Mouse (Mus musculus): ENCODE data around the gene Tada3. TPM values are rescaled to one million over a fixed set of nuclear protein-coding genes. Genes with fewer than 3 reads are reported as not detected.

Gene Tada3
- 10 to 100 TPM; 48.3 to 51.5 TPM for total RNA-seq (2021)

DNA sequence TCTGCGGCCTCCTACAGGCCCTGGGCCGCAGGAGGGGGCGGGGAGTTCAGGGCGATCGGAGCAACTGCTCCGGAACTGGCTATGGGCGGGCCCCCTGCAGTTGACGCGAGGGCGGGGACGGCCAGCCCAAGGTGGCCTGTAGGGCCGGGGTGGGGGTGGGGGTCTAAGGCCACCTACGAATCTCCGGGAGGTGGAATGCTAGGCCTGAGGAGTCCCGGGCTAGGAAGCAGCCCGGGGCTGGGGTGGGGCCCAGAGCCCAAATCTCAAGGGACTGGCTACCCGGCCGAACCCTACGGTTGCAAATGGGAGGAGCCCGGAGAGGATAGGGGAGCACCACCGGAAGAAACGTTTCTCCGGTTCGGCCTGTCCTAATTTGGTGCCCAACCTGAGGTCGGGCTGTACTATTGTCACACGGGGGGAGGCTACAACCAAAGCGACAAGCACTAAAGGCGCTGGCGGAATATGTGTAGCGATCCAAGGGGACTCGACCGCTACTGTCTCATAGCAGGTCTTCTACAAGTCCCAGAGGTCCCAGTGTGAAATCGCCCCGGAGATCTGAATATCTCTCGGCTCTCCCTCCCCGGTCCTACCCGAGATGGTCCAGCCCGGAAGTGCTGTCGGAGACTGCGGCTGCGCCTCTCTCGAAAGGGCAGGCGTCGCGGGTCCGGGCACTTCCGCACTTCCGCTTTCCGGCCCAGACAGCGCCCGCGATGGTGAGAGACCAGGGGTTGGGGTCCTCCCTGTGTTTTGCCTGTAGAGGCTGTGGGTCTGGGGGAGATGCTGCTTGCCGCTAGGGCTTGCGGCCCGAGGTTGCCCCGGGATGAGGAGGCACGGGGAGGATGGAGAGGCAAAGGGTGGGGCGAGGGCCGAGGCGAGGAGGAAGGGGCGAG is at the start of gene Tada3, which contains the start of gene Arpc4:
Gene Tada3 (minus strand): TSS at position 388 of the 890 bp plus-strand sequence.
Gene Arpc4 (plus strand): TSS at position 620 of the 890 bp plus-strand sequence.
- intact Hi-C loops (cut with DNase I): no loop called here
- peak; percentile 91 to 93 for DNase-seq (ENCODE audit: low spot score in 2 of 2)

DNA sequence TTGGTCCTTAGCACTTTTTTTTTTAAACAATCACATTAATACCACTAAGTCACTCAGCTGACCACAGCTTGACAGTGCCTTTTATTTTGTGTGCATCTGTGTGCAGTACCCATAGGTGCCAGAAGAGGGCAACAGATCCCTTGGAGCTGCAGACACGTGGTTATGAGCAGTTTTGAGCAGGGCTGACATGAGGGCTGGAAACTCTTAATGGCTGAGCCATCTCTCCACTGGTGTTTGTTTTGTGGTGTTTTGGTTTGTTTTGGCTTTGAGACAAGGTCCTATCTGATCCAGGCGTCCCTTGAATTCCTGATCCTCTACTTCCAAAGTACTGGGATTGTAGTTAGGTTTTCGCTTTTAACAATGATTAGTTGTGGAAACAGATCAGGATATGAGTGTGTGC is 49.7 kb upstream of the Tada3 start:
- intact Hi-C loops (cut with DNase I): no loop called here
- no peak for DNase-seq (ENCODE audit: low spot score in 2 of 2)

DNA sequence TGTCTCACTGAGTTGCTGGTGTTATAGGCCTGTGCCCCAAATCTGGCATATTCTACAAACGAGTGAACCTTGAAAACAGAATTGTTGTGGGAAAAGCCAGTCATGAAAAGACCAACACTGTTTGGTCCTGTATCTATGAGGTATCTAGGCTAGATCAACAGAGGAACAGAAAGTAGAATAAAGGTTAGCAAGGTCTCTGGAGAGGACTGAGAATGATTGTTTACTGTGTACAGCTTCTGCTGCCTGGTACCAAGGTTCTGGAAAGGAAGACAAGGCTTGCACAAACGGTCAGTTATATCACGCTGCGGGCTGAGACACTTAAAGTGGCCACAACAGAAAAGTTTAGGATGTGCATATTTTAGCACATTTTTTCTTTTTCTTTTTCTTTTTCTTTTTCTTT is 49.0 kb upstream of the Tada3 start:
- intact Hi-C loops (cut with DNase I): no loop called here
- DNase-seq (ENCODE audit: low spot score in 2 of 2): no peak

DNA sequence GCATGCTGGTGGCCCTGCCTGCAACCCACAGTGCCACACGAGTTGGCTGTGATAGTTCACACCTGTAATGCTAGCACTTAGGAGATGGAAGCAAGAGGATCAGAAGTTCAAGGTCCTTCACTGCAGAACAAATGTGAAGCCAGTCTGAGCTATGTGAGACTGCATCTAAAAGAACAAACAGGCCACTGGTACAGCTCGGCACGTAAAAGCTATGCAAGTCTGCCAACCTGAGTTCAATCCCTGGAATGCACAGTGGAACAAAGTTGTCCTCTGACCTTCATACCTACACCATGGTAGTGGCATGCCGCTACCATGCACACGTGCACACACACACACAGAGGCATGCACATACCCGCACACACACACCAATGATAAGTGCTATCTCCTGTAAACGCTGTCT is 46.5 kb upstream of the Tada3 start:
- no peak for DNase-seq (ENCODE audit: low spot score in 2 of 2)

DNA sequence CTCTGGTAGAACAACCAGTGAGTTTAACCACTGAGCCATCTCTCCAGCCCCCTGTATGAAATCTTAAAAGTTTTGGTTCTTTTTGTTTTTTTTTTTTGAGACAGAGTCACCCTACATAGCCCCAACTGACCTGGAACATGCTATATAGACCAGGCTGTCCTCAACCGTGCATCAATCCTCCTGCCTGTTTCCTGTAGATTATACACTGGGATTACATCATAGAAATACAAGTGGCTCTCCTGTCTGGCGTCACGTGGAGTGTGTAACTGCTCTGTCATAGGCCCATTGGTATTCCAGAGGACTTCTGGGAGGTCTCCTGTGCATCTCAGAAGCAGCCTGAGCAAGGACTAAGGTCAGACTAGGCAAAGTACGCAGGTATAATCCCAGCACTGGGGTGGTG is 45.3 kb upstream of the Tada3 start:
- no peak for DNase-seq (ENCODE audit: low spot score in 2 of 2)
- intact Hi-C loops (cut with DNase I): no loop called here

More for the DNA sequence above, 46.5 kb upstream of the Tada3 start:
- intact Hi-C loops (cut with DNase I): no loop called here

DNA sequence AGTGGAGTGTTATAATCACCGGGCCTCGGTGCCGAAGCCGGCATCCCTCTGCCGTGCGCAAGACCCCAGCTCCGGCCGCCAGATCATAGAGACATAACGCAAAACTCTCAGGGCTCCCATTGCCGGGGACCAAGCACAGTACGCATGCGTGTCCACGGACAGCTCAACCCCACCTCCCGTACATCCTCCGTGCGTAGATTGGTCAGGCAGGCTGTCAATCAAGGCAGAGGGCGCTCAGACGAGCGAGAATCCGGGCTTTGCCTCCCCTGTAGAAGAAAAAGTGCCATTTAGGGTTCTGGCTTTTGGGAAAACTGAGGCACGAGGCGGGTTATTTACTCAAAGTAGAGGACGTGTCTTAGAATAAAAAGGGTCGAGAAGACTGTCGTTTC is 41.5 kb upstream of the Tada3 start, which contains the start of gene Rpusd3:
Gene Rpusd3 (minus strand): TSS at position 142 of the 389 bp plus-strand sequence.
- intact Hi-C loops (cut with DNase I): no loop called here
- peak; percentile 97 to 98 for DNase-seq (ENCODE audit: low spot score in 2 of 2)

DNA sequence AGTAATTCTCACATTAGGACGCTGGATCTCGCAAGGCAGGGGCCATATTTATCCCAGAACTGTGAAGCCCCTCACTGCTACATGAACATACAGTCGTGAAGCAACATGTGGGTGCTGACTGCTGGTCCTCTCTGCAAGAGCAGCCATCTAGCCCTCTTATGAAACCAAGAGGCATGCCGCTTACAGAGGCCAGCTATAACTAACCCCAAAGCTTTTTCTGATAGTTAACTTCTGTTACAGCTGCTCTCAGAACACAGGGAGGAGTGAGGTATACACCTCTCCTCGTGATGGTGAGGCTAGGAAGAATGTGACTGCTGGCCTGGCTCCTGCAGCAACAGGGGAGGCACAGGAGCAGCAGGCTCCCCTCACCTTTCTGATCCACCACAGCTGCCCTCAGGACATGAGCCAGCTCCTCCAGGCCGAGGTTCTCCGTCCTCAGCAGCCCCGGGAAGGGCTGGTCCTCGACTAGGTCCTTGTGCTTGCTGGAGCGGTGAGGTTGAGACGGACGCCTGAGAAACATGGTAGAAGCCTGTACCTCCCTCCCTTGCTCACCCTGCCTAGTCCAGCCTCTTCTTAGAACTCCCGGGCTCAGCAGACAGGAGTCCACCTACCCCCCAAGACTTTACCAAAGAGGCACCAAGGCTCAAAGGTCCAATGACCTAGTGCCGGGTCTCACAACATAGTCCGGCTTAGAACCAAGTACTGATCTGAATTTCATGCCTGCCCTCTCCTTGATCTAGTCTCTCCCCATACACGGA is 40.9 kb upstream of the Tada3 start:
- intact Hi-C loops (cut with DNase I): no loop called here
- no peak for DNase-seq (ENCODE audit: low spot score in 2 of 2)

DNA sequence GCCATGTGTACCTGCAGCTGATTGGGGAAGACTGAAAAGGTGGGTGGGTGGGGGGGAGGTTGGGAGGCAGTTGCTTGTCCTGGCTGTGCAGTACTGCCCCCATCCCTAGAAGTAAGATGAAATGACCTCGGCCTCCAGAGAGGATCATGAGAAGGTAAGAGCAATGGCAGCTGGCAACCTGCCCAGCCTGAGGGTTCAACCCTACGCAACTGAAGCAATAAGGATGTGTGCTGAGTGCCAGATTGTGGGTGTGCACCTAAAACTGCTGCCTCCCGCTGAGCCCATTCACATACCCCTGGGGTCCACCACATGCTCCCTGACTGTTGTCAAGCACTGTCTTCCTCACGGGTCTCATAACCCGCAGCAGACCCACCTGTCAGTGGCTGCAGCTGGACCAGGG is 38.7 kb upstream of the Tada3 start:
- intact Hi-C loops (cut with DNase I): no loop called here
- DNase-seq (ENCODE audit: low spot score in 2 of 2): no peak

DNA sequence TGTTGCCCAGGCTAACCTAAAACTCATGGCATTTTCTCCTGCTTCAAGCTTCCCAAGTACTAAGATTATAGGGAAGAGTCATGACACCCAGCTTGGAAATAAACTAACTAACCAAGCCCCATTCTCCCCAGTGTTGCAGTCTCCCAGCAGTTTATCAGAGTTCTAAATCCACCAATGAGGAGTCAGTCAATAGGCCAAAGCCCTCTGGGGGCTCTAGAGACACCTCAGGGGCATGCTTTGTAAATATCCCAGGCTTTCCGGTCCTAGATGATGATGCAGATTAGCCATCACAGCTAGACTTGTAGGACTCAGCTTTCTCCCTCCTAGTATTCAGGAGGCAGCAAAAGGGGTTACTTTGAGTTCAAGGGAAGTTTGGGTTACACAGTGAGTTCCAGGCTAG is 32.3 kb upstream of the Tada3 start:
- intact Hi-C loops (cut with DNase I): no loop called here

DNA sequence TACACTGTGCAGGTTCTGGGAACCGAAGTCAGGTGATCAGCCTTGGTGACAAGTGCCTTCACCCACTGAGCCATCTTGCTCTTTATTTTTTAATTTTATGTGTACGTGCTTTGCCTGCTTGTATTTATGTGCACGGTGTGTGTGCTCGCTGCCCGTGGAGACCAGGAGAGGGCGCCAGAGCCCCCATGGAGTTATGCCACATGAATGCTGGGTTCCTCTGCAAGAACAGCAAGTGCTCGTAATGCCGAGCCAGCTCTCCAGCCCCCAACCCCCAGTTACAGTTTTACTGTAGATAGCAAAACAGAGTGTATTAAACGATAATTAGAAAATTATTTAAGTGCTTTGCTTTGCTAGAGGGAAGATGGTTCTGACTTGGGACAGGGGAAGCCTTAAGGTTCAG is 29.0 kb upstream of the Tada3 start:
- intact Hi-C loops (cut with DNase I): no loop called here
- no peak for DNase-seq (ENCODE audit: low spot score in 2 of 2)

More for the DNA sequence above, 32.3 kb upstream of the Tada3 start:
- no peak for DNase-seq (ENCODE audit: low spot score in 2 of 2)

DNA sequence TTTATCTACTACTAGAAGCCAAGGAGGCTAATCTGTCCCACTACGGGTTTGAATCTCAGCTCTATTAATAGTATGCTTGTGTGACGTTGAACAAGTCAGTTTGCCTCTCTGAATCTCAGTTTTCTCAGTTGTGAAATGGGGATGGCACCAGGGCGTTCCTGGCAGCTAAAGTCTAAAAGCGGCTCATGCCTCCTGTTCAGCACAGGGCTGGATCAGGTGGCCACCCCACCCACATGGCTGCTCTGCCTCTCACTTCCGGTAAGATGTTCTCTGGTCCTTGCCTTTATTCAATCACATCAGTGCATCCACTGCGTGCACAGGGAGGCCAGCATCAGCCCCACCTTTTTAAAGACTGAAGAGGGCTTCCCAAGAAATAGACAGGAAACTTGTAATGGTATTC is 27.8 kb upstream of the Tada3 start:
- intact Hi-C loops (cut with DNase I): no loop called here
- peak; percentile 35 to 89 for DNase-seq (ENCODE audit: low spot score in 2 of 2)

DNA sequence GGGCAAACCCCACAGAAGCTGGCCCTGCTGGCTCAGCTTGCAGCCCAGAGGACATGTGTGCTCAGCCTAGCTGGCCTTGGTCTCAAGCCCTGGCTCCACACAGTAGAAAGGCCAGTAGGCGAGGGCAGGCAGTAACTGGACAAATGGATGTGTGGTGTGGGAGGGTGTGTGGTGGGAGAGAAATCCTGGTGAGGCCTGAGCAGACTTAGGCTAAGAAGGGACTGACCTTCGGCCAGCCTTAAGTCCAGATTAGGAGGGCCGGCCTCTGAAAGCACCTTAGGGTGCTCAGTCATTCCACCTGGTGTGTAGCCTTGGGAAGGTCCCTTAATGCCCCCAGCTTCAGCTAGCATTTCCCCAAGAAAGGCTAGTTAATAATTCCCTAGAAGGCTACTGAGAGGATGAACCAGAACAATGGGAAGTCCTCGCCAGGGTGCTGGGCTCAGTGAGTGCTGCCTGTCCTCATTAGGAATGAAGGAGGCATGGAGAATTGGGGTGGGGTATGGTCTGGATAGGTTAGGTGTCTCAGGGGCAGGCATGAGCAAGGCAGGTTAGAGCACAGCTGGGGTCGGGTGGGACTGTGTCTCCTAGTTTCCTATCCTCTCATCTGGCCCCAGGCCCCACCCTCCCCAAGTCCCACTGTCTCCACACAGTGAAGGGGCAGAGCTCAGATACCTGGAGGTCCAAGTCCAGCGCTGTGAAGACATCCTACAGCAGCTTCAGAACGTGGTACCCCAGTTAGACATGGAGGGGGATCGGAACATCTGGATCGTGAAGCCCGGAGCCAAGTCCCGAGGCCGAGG is 27.2 kb upstream of the Tada3 start:
- intact Hi-C loops (cut with DNase I): no loop called here
- no peak for DNase-seq (ENCODE audit: low spot score in 2 of 2)

DNA sequence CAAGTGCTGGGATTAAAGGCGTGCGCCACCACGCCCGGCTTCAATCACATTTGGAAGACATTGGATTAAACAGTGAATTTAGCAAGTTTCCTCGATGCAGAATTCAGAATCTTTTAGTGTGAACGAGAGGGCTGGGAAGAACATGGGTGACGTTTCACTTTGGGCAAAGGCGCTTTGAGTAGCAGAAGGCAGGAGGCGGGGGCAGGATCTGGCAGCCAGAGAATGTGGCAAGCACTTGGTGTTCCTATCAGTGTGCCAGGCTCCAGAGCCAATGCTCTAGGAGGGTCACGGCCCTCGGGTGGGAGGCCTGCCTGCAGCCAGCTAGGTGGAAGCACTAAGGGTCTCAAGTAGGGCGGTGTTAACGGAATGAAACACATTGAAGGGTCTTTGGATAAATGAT is 24.4 kb upstream of the Tada3 start:
- intact Hi-C loops (cut with DNase I): no loop called here

DNA sequence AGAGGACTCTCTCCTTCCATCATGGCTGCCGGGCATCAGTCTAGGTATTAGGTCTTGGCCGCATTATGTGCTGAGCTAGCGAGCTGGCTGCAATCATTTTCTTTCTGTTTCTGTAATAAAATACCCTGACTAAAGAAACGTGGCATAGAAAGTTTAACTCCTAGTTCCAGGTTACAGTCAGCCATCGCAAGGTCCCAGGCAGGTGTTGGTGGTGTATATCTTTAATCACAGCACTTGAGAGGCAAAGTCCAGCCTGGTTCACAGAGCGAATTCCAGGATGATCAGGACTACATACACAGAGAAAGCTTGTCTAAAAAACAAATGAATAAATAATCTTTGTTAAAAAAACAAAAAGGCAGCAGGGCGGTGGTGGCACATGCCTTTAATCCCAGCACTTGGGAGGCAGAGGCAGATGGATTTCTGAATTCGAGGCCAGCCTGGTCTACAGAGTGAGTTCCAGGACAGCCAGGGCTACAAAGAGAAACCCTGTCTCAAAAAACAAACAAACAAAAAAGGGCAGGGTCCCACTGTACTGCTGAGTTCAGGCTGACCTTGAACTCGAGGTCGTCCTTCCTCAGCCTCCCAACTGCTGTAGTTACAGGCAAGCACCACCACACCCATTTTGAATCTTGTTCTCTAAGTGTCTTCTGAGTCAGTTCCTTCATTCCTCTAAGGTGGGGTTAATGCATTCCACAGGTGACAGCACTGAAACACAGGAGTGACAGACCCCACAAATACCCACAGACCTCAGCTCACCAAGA is 18.8 kb upstream of the Tada3 start:
- no peak for DNase-seq (ENCODE audit: low spot score in 2 of 2)
- intact Hi-C loops (cut with DNase I): no loop called here

More for the DNA sequence above, 24.4 kb upstream of the Tada3 start:
- DNase-seq (ENCODE audit: low spot score in 2 of 2): peak in 1 of 2 experiments; percentile 65

DNA sequence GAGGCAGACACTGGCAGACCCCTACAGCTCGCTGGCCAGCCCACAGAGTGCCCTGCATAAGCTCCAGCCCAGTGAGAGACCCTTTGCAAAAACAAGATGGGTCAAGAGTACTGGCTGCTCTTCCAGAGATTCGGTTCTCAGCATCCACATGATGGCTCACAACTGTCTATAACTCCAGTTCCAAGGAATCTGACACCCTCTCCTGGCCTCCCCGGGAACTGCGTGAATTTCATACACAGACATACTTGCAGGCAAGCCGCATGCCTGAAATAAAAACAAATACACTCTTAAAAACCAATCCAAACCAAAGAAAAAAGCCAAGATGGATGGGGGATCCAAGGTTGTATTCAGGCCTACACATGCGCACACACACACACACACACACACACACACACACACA is 17.8 kb upstream of the Tada3 start:
- DNase-seq (ENCODE audit: low spot score in 2 of 2): no peak
- intact Hi-C loops (cut with DNase I): no loop called here

DNA sequence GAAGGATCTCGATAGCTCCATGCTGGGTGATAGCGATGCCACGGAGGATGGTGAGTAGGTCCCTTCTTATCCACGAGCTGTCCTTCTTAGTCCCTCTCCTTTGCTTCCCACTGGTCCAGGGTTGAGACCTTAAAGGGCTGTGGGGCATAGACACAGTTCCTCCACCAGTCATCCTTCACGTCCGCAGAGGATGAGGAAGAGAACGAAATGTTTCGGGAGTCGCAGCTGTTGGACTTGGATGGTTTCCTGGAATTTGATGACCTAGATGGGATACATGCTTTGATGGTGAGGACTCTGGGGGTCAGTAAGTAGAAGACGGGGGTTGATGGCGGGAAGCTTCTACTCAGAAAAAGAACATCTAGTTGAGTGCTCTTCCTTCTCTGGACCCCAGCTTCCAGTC is 17.1 kb upstream of the Tada3 start:
- intact Hi-C loops (cut with DNase I): no loop called here
- DNase-seq (ENCODE audit: low spot score in 2 of 2): no peak

DNA sequence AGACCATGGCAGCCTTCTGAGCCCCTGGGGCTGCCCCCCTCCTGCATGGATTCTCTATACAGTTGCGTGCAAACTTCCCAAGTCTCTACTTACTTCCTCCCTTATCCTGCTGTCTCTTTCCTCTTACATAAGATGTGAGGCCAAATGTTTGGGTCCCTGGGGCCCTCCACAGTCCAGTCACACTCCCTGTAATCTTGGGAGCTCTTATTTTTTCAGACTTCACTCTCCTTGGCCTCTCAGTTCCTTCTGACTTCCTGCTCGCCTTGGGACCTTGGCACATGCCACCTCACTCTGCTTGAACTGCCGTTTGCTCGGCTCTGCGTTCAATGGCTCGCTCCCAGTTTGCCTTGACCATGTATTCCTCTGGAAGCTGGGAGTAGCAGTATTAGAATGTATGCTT is 16.3 kb upstream of the Tada3 start:
- intact Hi-C loops (cut with DNase I): no loop called here
- no peak for DNase-seq (ENCODE audit: low spot score in 2 of 2)

DNA sequence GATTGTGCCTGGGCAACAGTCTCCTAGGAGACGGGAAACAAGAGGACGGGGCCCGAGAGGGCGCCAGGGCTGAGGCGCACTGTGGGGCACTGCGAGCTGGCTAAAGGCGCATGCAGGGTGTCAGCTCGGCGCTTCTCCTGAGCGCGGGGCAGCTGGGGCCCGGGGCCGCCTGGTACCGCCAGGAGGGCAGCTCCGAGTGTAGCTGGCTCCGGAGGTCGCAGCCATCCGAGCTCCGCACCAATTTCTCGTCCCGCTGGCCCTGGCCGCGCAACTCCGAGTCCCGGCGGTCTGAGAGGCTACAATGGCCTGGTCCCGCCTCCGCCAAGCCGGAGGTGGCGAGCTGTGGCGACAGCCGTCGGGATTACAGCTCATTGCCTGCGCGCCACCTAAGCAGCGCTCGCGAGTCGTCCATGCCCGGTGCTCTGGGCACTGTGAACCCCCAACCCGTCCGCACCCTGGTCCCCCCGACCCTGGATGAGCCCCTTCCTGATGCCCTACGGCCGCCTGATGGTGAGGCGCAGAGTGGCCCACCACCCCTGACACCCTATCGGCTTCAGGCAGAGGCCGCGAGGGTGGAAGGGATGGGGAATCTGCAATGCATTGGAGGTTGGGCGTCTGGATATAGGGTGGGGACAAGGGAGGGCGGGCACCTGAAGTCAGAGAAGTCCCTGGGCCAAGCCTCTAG is 14.8 kb upstream of the Tada3 start:
- intact Hi-C loops (cut with DNase I): no loop called here
- DNase-seq (ENCODE audit: low spot score in 2 of 2): peak; percentile 42 to 44

DNA sequence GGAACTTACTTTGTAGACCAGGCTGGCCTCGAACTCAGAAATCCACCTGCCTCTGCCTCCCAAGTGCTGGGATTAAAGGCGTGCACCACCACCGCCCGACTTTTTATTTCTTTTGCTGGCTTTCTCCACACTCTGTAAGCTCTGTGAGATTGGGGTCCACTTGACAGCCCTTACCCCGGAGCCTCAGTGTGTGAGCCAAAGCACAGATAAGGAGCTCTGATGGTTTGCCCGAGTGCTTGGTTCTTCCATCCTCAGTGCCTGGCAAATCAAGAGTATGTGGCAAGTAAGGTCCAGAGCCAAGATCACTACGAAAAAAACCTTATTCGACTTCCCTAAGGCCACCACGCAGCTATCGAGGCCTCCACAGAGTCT is 14.3 kb upstream of the Tada3 start:
- no peak for DNase-seq (ENCODE audit: low spot score in 2 of 2)
- intact Hi-C loops (cut with DNase I): no loop called here

Data from left cerebral cortex, postnatal 25 days (tissue).